Mouse (Mus musculus) MEL (cell line): ENCODE data around the gene Mycbp2. TPM values are rescaled to one million over a fixed set of nuclear protein-coding genes. Genes with fewer than 3 reads are reported as not detected.
A peak's percentile ranks its signal among the peaks of the same experiment; 100 is the strongest.

Experiments used
- DNase-seq: peaks from one replicate; pipeline ENCODE4 v3.0.0; 2011; ENCODE audit warnings: low read depth, low spot score
- H3K27ac ChIP-seq: 2 replicates; pipeline ENCODE4 v1.5.1; 2012; ENCODE audit warnings: low read depth, mild to moderate bottlenecking, control low read depth, low read length, moderate library complexity; ENCODE audit not compliant: control insufficient read depth
- H3K27me3 ChIP-seq, 2 experiments: fragments of 150-350 bp in 1 of 2; sonication (generic) in 1 of 2; 2 replicates each; pipeline ENCODE4 v1.6.1; 2012; ENCODE audit warnings: low read length in 2 of 2, mild to moderate bottlenecking in 2 of 2, improper control_type of control experiment in 1 of 2, moderate library complexity in 1 of 2; ENCODE audit not compliant: insufficient read depth in 2 of 2, control insufficient read depth in 1 of 2
- H3K36me3 ChIP-seq, 2 experiments: 2 replicates each; pipeline ENCODE4 v1.6.1; 2012 to 2014; ENCODE audit warnings: low read length in 2 of 2, improper control_type of control experiment in 1 of 2, inconsistent platforms in 1 of 2, mild to moderate bottlenecking in 1 of 2; ENCODE audit not compliant: insufficient read depth in 2 of 2, control insufficient read depth in 1 of 2
- H3K4me1 ChIP-seq, 2 experiments: fragments of 150-350 bp in 1 of 2; sonication (generic) in 1 of 2; 2 replicates each; pipeline ENCODE4 v1.6.1; 2012; ENCODE audit warnings: low read length in 2 of 2, improper control_type of control experiment in 1 of 2, mild to moderate bottlenecking in 1 of 2; ENCODE audit not compliant: insufficient read depth in 2 of 2, control insufficient read depth in 1 of 2
- H3K4me3 ChIP-seq, 2 experiments: fragments of 150-350 bp in 1 of 2; sonication (generic) in 1 of 2; 2 replicates each; pipeline ENCODE4 v1.5.1; 2012; ENCODE audit warnings: low read depth in 2 of 2, low read length in 2 of 2, mild to moderate bottlenecking in 2 of 2, moderate library complexity in 2 of 2, control low read depth in 1 of 2, improper control_type of control experiment in 1 of 2; ENCODE audit not compliant: control insufficient read depth in 1 of 2, insufficient read depth in 1 of 2
- H3K79me2 ChIP-seq: 2 replicates; pipeline ENCODE4 v1.6.1; 2012; ENCODE audit warnings: mild to moderate bottlenecking, low read length, moderate library complexity; ENCODE audit not compliant: control insufficient read depth, poor library complexity, insufficient read depth
- H3K9ac ChIP-seq: 2 replicates; pipeline ENCODE4 v1.6.1; 2012; ENCODE audit warnings: low read depth, mild to moderate bottlenecking, control low read depth, low read length, moderate library complexity; ENCODE audit not compliant: control insufficient read depth, poor library complexity, severe bottlenecking
- H3K9me3 ChIP-seq: fragments of 150-350 bp; sonication (generic); replicated peaks from 2 replicates; pipeline ENCODE4 v1.6.1; 2012; ENCODE audit warnings: mild to moderate bottlenecking, low read length, improper control_type of control experiment, moderate library complexity; ENCODE audit not compliant: insufficient read depth
- CHD1 ChIP-seq: IDR thresholded peaks from 2 replicates; pipeline ENCODE4 v1.6.1; 2012; ENCODE audit warnings: low read depth, mild to moderate bottlenecking, inconsistent platforms, low read length, improper control_type of control experiment
- E2F4 ChIP-seq: IDR thresholded peaks from 2 replicates; pipeline ENCODE4 v1.6.1; 2011; ENCODE audit warnings: low read depth, low read length, improper control_type of control experiment, borderline replicate concordance
- GABPA ChIP-seq: IDR thresholded peaks from 2 replicates; pipeline ENCODE4 v1.6.1; 2012; ENCODE audit warnings: low read depth, mild to moderate bottlenecking, inconsistent platforms, low read length, improper control_type of control experiment, moderate library complexity
- KAT2A ChIP-seq: conservative IDR thresholded peaks from 2 replicates; pipeline ENCODE4 v1.6.1; 2012; ENCODE audit warnings: low read depth, low read length, improper control_type of control experiment, inconsistent platforms
- MXI1 ChIP-seq: IDR thresholded peaks from 2 replicates; pipeline ENCODE4 v1.6.1; 2011; ENCODE audit warnings: mild to moderate bottlenecking, low read depth, low read length, improper control_type of control experiment
- MYB ChIP-seq: IDR thresholded peaks from 2 replicates; pipeline ENCODE4 v1.6.1; 2011; ENCODE audit warnings: mild to moderate bottlenecking, low read depth, low read length, improper control_type of control experiment
- NRF1 ChIP-seq: IDR thresholded peaks from 2 replicates; pipeline ENCODE4 v1.6.1; 2014; ENCODE audit warnings: low read depth, mild to moderate bottlenecking, inconsistent platforms, low read length, improper control_type of control experiment, moderate library complexity; ENCODE audit not compliant: poor library complexity, insufficient read depth, severe bottlenecking
- POLR2AphosphoS5 ChIP-seq: IDR thresholded peaks from 2 replicates; pipeline ENCODE4 v1.6.1; 2012; ENCODE audit warnings: low read depth, borderline replicate concordance, mild to moderate bottlenecking, inconsistent platforms, low read length, moderate library complexity, mixed read lengths
- SIN3A ChIP-seq: IDR thresholded peaks from 2 replicates; pipeline ENCODE4 v1.6.1; 2012; ENCODE audit warnings: low read length, improper control_type of control experiment, inconsistent platforms
- SMC3 ChIP-seq: IDR thresholded peaks from 2 replicates; pipeline ENCODE4 v1.6.1; 2011; ENCODE audit warnings: low read depth, low read length, improper control_type of control experiment
- TAL1 ChIP-seq: IDR thresholded peaks from 2 replicates; pipeline ENCODE4 v1.6.1; 2012; ENCODE audit warnings: mild to moderate bottlenecking, inconsistent platforms, low read length, moderate library complexity, mixed read lengths
- TBP ChIP-seq: IDR thresholded peaks from 2 replicates; pipeline ENCODE4 v1.8.0; 2011; ENCODE audit warnings: low read depth, low read length, improper control_type of control experiment
- TCF12 ChIP-seq: IDR thresholded peaks from 2 replicates; pipeline ENCODE4 v1.6.1; 2014; ENCODE audit warnings: low read depth, mild to moderate bottlenecking, inconsistent platforms, low read length, improper control_type of control experiment, moderate library complexity
- USF1 ChIP-seq: IDR thresholded peaks from 2 replicates; pipeline ENCODE4 v1.6.1; 2014; ENCODE audit warnings: low read depth, mild to moderate bottlenecking, inconsistent platforms, low read length, improper control_type of control experiment, moderate library complexity
- USF2 ChIP-seq, 2 experiments: IDR thresholded peaks; 2 replicates each; pipeline ENCODE4 v1.6.1; 2011 to 2012; ENCODE audit warnings: improper control_type of control experiment in 2 of 2, low read length in 2 of 2, borderline replicate concordance in 1 of 2, inconsistent platforms in 1 of 2, low read depth in 1 of 2, mild to moderate bottlenecking in 1 of 2; ENCODE audit not compliant: insufficient read depth in 1 of 2
- ZMIZ1 ChIP-seq: IDR thresholded peaks from 2 replicates; pipeline ENCODE4 v1.6.1; 2012; ENCODE audit warnings: low read depth, mild to moderate bottlenecking, inconsistent platforms, low read length, improper control_type of control experiment, moderate library complexity
- ZNF384 ChIP-seq: IDR thresholded peaks from 2 replicates; pipeline ENCODE4 v1.6.1; 2012; ENCODE audit warnings: low read depth, mild to moderate bottlenecking, inconsistent platforms, low read length, improper control_type of control experiment
- polyA plus RNA-seq, 2 experiments: library from polyadenylated mRNA; stranded (reverse) in 1 of 2; unstranded in 1 of 2; fragments of >175 nt in 1 of 2; fragments of >200 nt in 1 of 2; gene quantifications; 2 replicates each; pipeline versions ENCODE4 v1.2.1 to v1.2.4; 2012; ENCODE audit warnings: low replicate concordance in 2 of 2, low read depth in 1 of 2; ENCODE audit not compliant: insufficient read length in 2 of 2, insufficient read depth in 1 of 2, missing spikeins in 1 of 2
- total RNA-seq: library from RNA; depleted of rRNA; stranded (reverse); fragments of 300-350 nt; gene quantifications from 2 replicates; pipeline ENCODE4 v1.2.3, GENCODE M21; 2012

Gene Mycbp2
- total and polyA plus RNA-seq, 3 experiments: 9.1 to 28.0 (median 23.4) TPM

GRCm38 (mm10) chr14:103098587-103099235 is 247.9 kb downstream of the Mycbp2 start (continued):
- no peak for TF ChIP-seq MYB
- TF ChIP-seq SIN3A: 0 out of 2 replicates have a peak, but pooled peaks have one; percentile 24
- TF ChIP-seq POLR2AphosphoS5: no peak
- TF ChIP-seq MXI1: peak; percentile 83

- peak overlapping the region; percentile 99 for H3K9ac ChIP-seq
- H3K4me1 ChIP-seq: peaks cover 5 to 7% of the 10 kb centered on the region in 2 experiments; a peak in 1 of 4 replicates
- H3K79me2 ChIP-seq: peaks cover 25% of the 10 kb centered on the region
- no peak for TF ChIP-seq TBP
- no peak for TF ChIP-seq TCF12
- TF ChIP-seq GABPA: no peak
- TF ChIP-seq MYB: no peak
- no peak for TF ChIP-seq KAT2A
- TF ChIP-seq ZMIZ1: no peak
- 0 out of 2 replicates have a peak, but pooled peaks have one; percentile 94 for TF ChIP-seq CHD1
- H3K9me3 ChIP-seq: no peaks in the 10 kb centered on the region
- H3K27me3 ChIP-seq: no peaks in the 10 kb centered on the region
- peak; percentile 40 for DNase-seq
- H3K27ac ChIP-seq: peak overlapping the region; percentile 8
- peak overlapping the region; percentile 93 to 99 for H3K4me3 ChIP-seq
- H3K36me3 ChIP-seq: peaks cover 1 to 24% of the 10 kb centered on the region in 2 experiments; a peak in 3 of 4 replicates
Observed at GRCm38 (mm10) chr14:103098213-103098586, 248.4 kb downstream of the Mycbp2 start.

GRCm38 (mm10) chr14:103096621-103097020 is 250.0 kb downstream of the Mycbp2 start:
- H3K79me2 ChIP-seq: peaks cover 28% of the 10 kb centered on the region
- H3K4me1 ChIP-seq: peaks cover 5 to 9% of the 10 kb centered on the region in 2 experiments; a peak in 1 of 4 replicates
- peaks cover 3 to 24% of the 10 kb centered on the region in 2 experiments; a peak in 3 of 4 replicates for H3K36me3 ChIP-seq
- H3K27me3 ChIP-seq: no peaks in the 10 kb centered on the region
- TF ChIP-seq ZNF384: no peak
- no peak for TF ChIP-seq ZMIZ1
- no peak for TF ChIP-seq E2F4
- no peak for TF ChIP-seq NRF1
- TF ChIP-seq TAL1: no peak
- no peak for TF ChIP-seq TCF12
- TF ChIP-seq SIN3A: no peak
- no peak for TF ChIP-seq MXI1
- TF ChIP-seq SMC3: no peak
- no peak for TF ChIP-seq USF2 (IDR thresholded peaks at IDR 0.05; ENCODE audit: borderline replicate concordance in 1 of 2, insufficient read depth in 1 of 2, low read depth in 1 of 2, low read length in 2 of 2)
- TF ChIP-seq USF1: no peak
- no peak overlapping the region for H3K4me3 ChIP-seq
- no peaks in the 10 kb centered on the region for H3K9me3 ChIP-seq
- DNase-seq: no peak
- H3K27ac ChIP-seq: no peak overlapping the region
- H3K9ac ChIP-seq: no peak overlapping the region
